Mouse (Mus musculus): ENCODE results near the gene 2310079G19Rik. TPM values are rescaled to one million over a fixed set of nuclear protein-coding genes. Genes with fewer than 3 reads are reported as not detected.

Gene 2310079G19Rik
- not detected in 2 replicates for polyA plus RNA-seq (2015; fragmentation: Nextera tagmentation; extraction: Ambion mirVana)

- no peak for ATAC-seq (ENCODE audit: extremely low read depth, insufficient number of reproducible peaks, low FRiP score, low TSS enrichment)
- Histone ChIP-seq H3K4me1 (no peaks in the 10 kb centered on the region), H3K9ac (no peak within 1 kb of the TSS), H3K36me3 (no peaks in the 10 kb centered on the region), H3K4me3 (no peak within 1 kb of the TSS), H3K9me3 (no peaks in the 10 kb centered on the region), H3K27me3 (replicated peaks) (no peaks in the 10 kb centered on the region), H3K27ac (replicated peaks) (no peak within 1 kb of the TSS), H3K4me2 (no peak within 1 kb of the TSS)
- 82% methylated on average over 4 of the region's 4 CpGs for WGBS
Observed at GRCm38 (mm10) chr16:88627566-88627965, at the start of gene 2310079G19Rik. Gene 2310079G19Rik (minus strand): TSS chr16:88627666.

GRCm38 (mm10) chr16:88671571-88671970, 44.1 kb upstream of the 2310079G19Rik start, which contains the start of gene Krtap27-1:
Gene Krtap27-1 (minus strand): TSS chr16:88671671.
- Histone ChIP-seq H3K36me3 (no peaks in the 10 kb centered on the region), H3K27me3 (replicated peaks) (no peaks in the 10 kb centered on the region), H3K9me3 (no peaks in the 10 kb centered on the region), H3K27ac (replicated peaks) (no peak within 1 kb of the TSS), H3K4me1 (no peaks in the 10 kb centered on the region), H3K4me3 (no peak within 1 kb of the TSS), H3K4me2 (no peak within 1 kb of the TSS), H3K9ac (no peak within 1 kb of the TSS)
- ATAC-seq (ENCODE audit: extremely low read depth, insufficient number of reproducible peaks, low FRiP score, low TSS enrichment): no peak
- WGBS: 77% methylated on average over 4 of the region's 4 CpGs

GRCm38 (mm10) chr16:88657426-88657825, 30.0 kb upstream of the 2310079G19Rik start:
- no peaks in the 10 kb centered on the region for H3K36me3 ChIP-seq
- H3K4me3 ChIP-seq: no peak overlapping the region
- H3K4me1 ChIP-seq: no peaks in the 10 kb centered on the region
- no peak overlapping the region for H3K4me2 ChIP-seq
- WGBS: 38% methylated on average over 1 of the region's 1 CpGs
- no peak overlapping the region for H3K9ac ChIP-seq
- no peak for ATAC-seq (ENCODE audit: extremely low read depth, insufficient number of reproducible peaks, low FRiP score, low TSS enrichment)
- H3K27ac ChIP-seq (replicated peaks): no peak overlapping the region
- no peaks in the 10 kb centered on the region for H3K27me3 ChIP-seq (replicated peaks)
- no peaks in the 10 kb centered on the region for H3K9me3 ChIP-seq

GRCm38 (mm10) chr16:88651952-88652351, 24.5 kb upstream of the 2310079G19Rik start:
- no peak for ATAC-seq (ENCODE audit: extremely low read depth, insufficient number of reproducible peaks, low FRiP score, low TSS enrichment)

GRCm38 (mm10) chr16:88651082-88651481, 23.6 kb upstream of the 2310079G19Rik start:
- no peak overlapping the region for H3K27ac ChIP-seq (replicated peaks)
- H3K27me3 ChIP-seq (replicated peaks): no peaks in the 10 kb centered on the region
- no peaks in the 10 kb centered on the region for H3K4me1 ChIP-seq
- H3K36me3 ChIP-seq: no peaks in the 10 kb centered on the region
- H3K9ac ChIP-seq: no peak overlapping the region
- no peak overlapping the region for H3K4me2 ChIP-seq
- 68% methylated on average over 1 of the region's 1 CpGs for WGBS
- H3K9me3 ChIP-seq: no peaks in the 10 kb centered on the region
- no peak for ATAC-seq (ENCODE audit: extremely low read depth, insufficient number of reproducible peaks, low FRiP score, low TSS enrichment)
- no peak overlapping the region for H3K4me3 ChIP-seq

More at GRCm38 (mm10) chr16:88651952-88652351, 24.5 kb upstream of the 2310079G19Rik start:
- Histone ChIP-seq H3K4me1 (no peaks in the 10 kb centered on the region), H3K9ac (no peak overlapping the region), H3K4me2 (no peak overlapping the region), H3K36me3 (no peaks in the 10 kb centered on the region), H3K4me3 (no peak overlapping the region), H3K27me3 (replicated peaks) (no peaks in the 10 kb centered on the region), H3K27ac (replicated peaks) (no peak overlapping the region), H3K9me3 (no peaks in the 10 kb centered on the region)
- WGBS: 62% methylated on average over 2 of the region's 2 CpGs

- Histone ChIP-seq H3K4me3 (no peak within 1 kb of the TSS), H3K4me2 (no peak within 1 kb of the TSS), H3K36me3 (no peaks in the 10 kb centered on the region), H3K4me1 (no peaks in the 10 kb centered on the region), H3K9me3 (no peaks in the 10 kb centered on the region), H3K9ac (no peak within 1 kb of the TSS), H3K27ac (replicated peaks) (no peak within 1 kb of the TSS), H3K27me3 (replicated peaks) (no peaks in the 10 kb centered on the region)
- whole genome bisulfite sequencing: 79% methylated on average over 10 of the region's 10 CpGs
- ATAC-seq (ENCODE audit: extremely low read depth, insufficient number of reproducible peaks, low FRiP score, low TSS enrichment): no peak
Observed at GRCm38 (mm10) chr16:88647358-88647846, 19.9 kb upstream of the 2310079G19Rik start, which contains the start of gene Krtap26-1. Gene Krtap26-1 (minus strand): TSS chr16:88647796.

GRCm38 (mm10) chr16:88646366-88647111, 19.1 kb upstream of the 2310079G19Rik start:
- no peaks in the 10 kb centered on the region for H3K9me3 ChIP-seq
- H3K9ac ChIP-seq: no peak overlapping the region
- WGBS: 78% methylated on average over 8 of the region's 8 CpGs
- H3K27me3 ChIP-seq (replicated peaks): no peaks in the 10 kb centered on the region
- H3K36me3 ChIP-seq: no peaks in the 10 kb centered on the region
- no peak overlapping the region for H3K27ac ChIP-seq (replicated peaks)
- H3K4me1 ChIP-seq: no peaks in the 10 kb centered on the region
- no peak overlapping the region for H3K4me3 ChIP-seq
- H3K4me2 ChIP-seq: no peak overlapping the region
- no peak for ATAC-seq (ENCODE audit: extremely low read depth, insufficient number of reproducible peaks, low FRiP score, low TSS enrichment)

GRCm38 (mm10) chr16:88640053-88640452, 12.6 kb upstream of the 2310079G19Rik start:
- no peak overlapping the region for H3K4me3 ChIP-seq
- 80% methylated on average over 3 of the region's 3 CpGs for WGBS
- ATAC-seq (ENCODE audit: extremely low read depth, insufficient number of reproducible peaks, low FRiP score, low TSS enrichment): no peak
- H3K27me3 ChIP-seq (replicated peaks): no peaks in the 10 kb centered on the region
- H3K27ac ChIP-seq (replicated peaks): no peak overlapping the region
- H3K36me3 ChIP-seq: no peaks in the 10 kb centered on the region
- H3K4me2 ChIP-seq: no peak overlapping the region
- 0 out of 2 replicates have a peak, but pooled peaks cover 2% of the 10 kb centered on the region for H3K4me1 ChIP-seq
- no peak overlapping the region for H3K9ac ChIP-seq
- H3K9me3 ChIP-seq: no peaks in the 10 kb centered on the region

- Histone ChIP-seq H3K36me3 (no peaks in the 10 kb centered on the region), H3K4me3 (no peak overlapping the region), H3K9ac (no peak overlapping the region), H3K27me3 (replicated peaks) (no peaks in the 10 kb centered on the region), H3K4me1 (0 out of 2 replicates have a peak, but pooled peaks cover 5% of the 10 kb centered on the region), H3K27ac (replicated peaks) (no peak overlapping the region), H3K9me3 (no peaks in the 10 kb centered on the region), H3K4me2 (no peak overlapping the region)
- ATAC-seq (ENCODE audit: extremely low read depth, insufficient number of reproducible peaks, low FRiP score, low TSS enrichment): no peak
- WGBS: 60% methylated on average over 4 of the region's 4 CpGs
Observed at GRCm38 (mm10) chr16:88635142-88635541, 7.7 kb upstream of the 2310079G19Rik start.

- no peak overlapping the region for H3K4me2 ChIP-seq
- H3K9ac ChIP-seq: no peak overlapping the region
- no peak for ATAC-seq (ENCODE audit: extremely low read depth, insufficient number of reproducible peaks, low FRiP score, low TSS enrichment)
- H3K36me3 ChIP-seq: no peaks in the 10 kb centered on the region
- H3K4me1 ChIP-seq: 0 out of 2 replicates have a peak, but pooled peaks cover 5% of the 10 kb centered on the region
- H3K9me3 ChIP-seq: no peaks in the 10 kb centered on the region
- no peaks in the 10 kb centered on the region for H3K27me3 ChIP-seq (replicated peaks)
- WGBS: 69% methylated on average over 4 of the region's 4 CpGs
- no peak overlapping the region for H3K4me3 ChIP-seq
- no peak overlapping the region for H3K27ac ChIP-seq (replicated peaks)
Observed at GRCm38 (mm10) chr16:88631474-88631873, 4.0 kb upstream of the 2310079G19Rik start.

GRCm38 (mm10) chr16:88612712-88613111, 14.8 kb downstream of the 2310079G19Rik start:
- no peak overlapping the region for H3K9ac ChIP-seq
- 72% methylated on average over 4 of the region's 4 CpGs for WGBS

GRCm38 (mm10) chr16:88611922-88612321, 15.5 kb downstream of the 2310079G19Rik start, which contains the start of gene Krtap24-1:
Gene Krtap24-1 (minus strand): TSS chr16:88612279.
- no peak for ATAC-seq (ENCODE audit: extremely low read depth, insufficient number of reproducible peaks, low FRiP score, low TSS enrichment)
- Histone ChIP-seq H3K27ac (replicated peaks) (no peak within 1 kb of the TSS), H3K4me2 (no peak within 1 kb of the TSS), H3K36me3 (no peaks in the 10 kb centered on the region), H3K9ac (no peak within 1 kb of the TSS), H3K27me3 (replicated peaks) (no peaks in the 10 kb centered on the region), H3K4me3 (no peak within 1 kb of the TSS), H3K9me3 (no peaks in the 10 kb centered on the region), H3K4me1 (no peaks in the 10 kb centered on the region)
- WGBS: 91% methylated on average over 8 of the region's 8 CpGs

More at GRCm38 (mm10) chr16:88612712-88613111, 14.8 kb downstream of the 2310079G19Rik start:
- H3K4me2 ChIP-seq: no peak overlapping the region
- no peaks in the 10 kb centered on the region for H3K4me1 ChIP-seq
- no peaks in the 10 kb centered on the region for H3K27me3 ChIP-seq (replicated peaks)
- H3K27ac ChIP-seq (replicated peaks): no peak overlapping the region
- no peaks in the 10 kb centered on the region for H3K36me3 ChIP-seq
- no peaks in the 10 kb centered on the region for H3K9me3 ChIP-seq
- ATAC-seq (ENCODE audit: extremely low read depth, insufficient number of reproducible peaks, low FRiP score, low TSS enrichment): no peak
- no peak overlapping the region for H3K4me3 ChIP-seq
